Mouse (Mus musculus) heart, adult 2 months (tissue): ENCODE measurements around the gene Trmo.

Source experiments
- CTCF ChIP-seq: fragments of 200-600 bp; IDR thresholded peaks from 2 replicates; pipeline ENCODE4 v1.8.1; 2022; ENCODE audit warnings: antibody characterized with exemption, mild to moderate bottlenecking, moderate library complexity
- EP300 ChIP-seq: fragments of 200-500 bp; IDR thresholded peaks from 2 replicates; pipeline ENCODE4 v1.6.1; 2011; ENCODE audit warnings: low read depth, low read length, control low read depth; ENCODE audit not compliant: insufficient read depth
- POLR2A ChIP-seq: fragments of 200-500 bp; IDR thresholded peaks from 2 replicates; pipeline ENCODE4 v1.6.1; 2011; ENCODE audit warnings: mild to moderate bottlenecking, low read depth, low read length, control low read depth; ENCODE audit not compliant: insufficient read depth

DNA sequence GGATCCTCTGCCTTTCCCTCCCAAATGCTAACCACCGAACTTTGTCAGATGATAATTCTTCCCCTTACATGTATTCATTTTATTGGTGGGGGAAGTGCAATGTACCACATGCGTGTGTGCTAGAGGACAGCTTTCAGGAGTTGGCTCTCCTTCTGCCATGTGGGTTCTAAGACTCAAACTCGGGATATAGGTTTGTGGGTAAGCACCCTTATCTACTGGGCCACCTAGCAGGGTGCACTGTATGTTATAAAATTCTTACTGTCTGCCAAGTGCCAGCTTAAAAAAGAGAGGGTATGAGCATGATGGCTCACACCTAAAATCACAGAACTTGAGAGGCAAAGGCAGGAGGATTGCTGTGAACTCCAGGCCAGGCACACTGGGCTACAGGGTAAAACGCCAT, 9.6 kb upstream of the Trmo start:
- TF ChIP-seq EP300 (no peak), CTCF (no peak), POLR2A (no peak)
